Mouse (Mus musculus): ENCODE data around the gene Apoe. TPM values are rescaled to one million over a fixed set of nuclear protein-coding genes. Genes with fewer than 3 reads are reported as not detected.
A peak's percentile ranks its signal among the peaks of the same experiment; 100 is the strongest.

Gene Apoe
- polyA plus RNA-seq (2014; fragmentation: Nextera tagmentation; extraction: Ambion mirVana): 404 and 439 TPM in 2 replicates

DNA sequence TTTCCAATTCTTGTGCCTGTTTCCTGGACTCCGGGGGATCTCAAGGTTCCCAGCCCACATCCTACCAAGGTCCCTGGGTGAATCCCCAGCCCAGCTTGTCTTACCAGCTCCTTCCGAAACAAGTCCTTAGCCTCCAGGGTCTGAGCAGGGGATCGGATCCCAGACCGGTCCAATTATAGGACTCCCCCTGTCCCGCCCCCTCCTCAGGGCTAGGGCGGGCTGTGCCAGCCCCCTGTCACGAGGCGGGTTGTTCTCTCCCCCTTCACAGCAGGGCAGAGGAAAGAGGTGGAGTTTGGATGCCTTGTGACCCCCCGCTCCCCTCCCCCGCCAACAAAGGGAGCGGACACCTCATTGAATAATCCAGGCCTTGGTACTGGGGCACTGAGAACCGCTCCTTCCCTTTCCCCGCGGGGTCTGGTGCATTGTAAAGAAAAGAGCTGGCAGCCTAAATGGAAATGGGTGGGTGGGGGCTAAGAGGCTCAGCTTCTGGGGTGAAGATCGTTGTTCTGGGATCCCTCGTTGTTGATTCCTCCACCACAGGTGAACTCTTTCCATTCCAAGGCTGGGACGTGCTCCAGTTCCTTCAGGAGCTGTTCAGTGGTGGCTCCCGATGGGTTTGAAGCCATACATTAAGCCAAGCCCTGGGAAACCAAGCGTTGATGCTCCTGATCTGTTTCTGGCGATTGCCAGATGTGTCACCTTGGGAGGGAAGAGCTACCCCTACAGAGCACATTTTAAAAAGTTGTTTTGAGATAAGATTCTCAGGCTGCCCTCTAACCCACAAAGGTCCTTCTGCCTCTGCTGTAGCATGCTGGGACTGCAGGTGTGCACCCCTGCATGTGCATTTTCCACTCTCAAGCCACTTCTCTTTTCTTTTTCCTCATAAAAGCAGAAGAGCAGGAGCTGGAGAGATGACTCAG is at the start of gene Apoe:
Apoe (minus strand) TSS at position 282 of the 920 bp plus-strand sequence.
- DNase-seq (peak; percentile 60), ATAC-seq (ENCODE audit: insufficient read depth) (peak; percentile 67; the same call in 1 of the 2 replicates)
- no peaks in the 10 kb centered on the region; the same call in 1 of the 2 replicates for H3K9me3 ChIP-seq (ENCODE audit: low read depth, low read length)
- H3K9ac ChIP-seq: peak within 1 kb of the TSS; percentile 42
- peaks cover 39% of the 10 kb centered on the region for H3K36me3 ChIP-seq (ENCODE audit: insufficient read depth)
- H3K4me2 ChIP-seq: peak within 1 kb of the TSS; percentile 68
- WGBS: 2% methylated on average over 20 of the region's 20 CpGs
- peak within 1 kb of the TSS; percentile 34 for H3K4me3 ChIP-seq (ENCODE audit: low read depth, low read length)
- H3K27ac ChIP-seq (ENCODE audit: low read depth): peak within 1 kb of the TSS; percentile 46; the same call in 1 of the 2 replicates
- 0 out of 2 replicates have a peak, but pooled peaks have one; percentile 19 for TF ChIP-seq CTCF (IDR thresholded peaks at IDR 0.05; ENCODE audit: low read depth)
- H3K27me3 ChIP-seq (ENCODE audit: insufficient read depth, low read length): no peaks in the 10 kb centered on the region
- H3K4me1 ChIP-seq (ENCODE audit: insufficient read depth): peaks cover 14% of the 10 kb centered on the region; the same call in 1 of the 2 replicates

DNA sequence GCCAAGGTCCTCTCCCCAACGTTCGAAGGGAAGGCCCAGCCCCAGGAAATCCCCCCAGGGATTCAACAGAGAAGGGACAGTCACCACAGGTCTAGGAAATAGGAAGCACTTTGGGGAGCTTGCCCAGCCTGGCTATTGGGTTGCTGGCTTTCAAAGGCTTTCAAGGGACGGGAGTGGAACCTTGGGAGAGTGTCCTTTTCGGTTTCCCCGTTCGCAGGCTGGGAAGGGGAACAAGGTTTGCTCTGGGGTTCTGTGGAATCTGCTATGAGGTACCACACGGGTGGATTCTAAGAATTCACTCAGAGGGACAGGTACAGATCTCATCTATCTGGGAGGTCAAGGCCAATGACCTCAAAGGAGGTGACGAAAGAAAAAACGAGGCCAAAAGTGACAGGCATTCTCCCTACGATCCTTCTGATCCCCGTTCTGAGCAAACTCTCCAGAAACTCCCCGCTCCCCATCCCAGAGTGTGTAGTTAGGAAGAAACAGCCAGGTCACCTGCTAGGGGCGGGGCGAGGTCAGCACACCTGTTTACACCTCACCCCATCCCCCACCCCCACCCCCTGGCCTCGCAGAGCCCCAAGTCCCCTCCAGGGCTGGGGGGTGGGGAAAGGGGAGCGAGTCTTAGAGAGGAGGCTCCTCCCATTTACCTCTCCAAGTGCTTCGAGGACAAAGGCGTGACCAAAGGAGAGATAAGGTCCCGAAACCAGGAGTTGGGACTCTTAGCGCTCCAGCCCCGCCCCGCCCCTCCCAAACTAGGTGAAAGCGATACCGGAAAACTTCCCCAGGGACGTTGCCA is 48.6 kb upstream of the Apoe start:
- H3K27me3 ChIP-seq (ENCODE audit: insufficient read depth, low read length): no peaks in the 10 kb centered on the region
- peak overlapping the region; percentile 96 for H3K27ac ChIP-seq (ENCODE audit: low read depth)
- H3K9me3 ChIP-seq (ENCODE audit: low read depth, low read length): no peaks in the 10 kb centered on the region
- peaks cover 16% of the 10 kb centered on the region for H3K36me3 ChIP-seq (ENCODE audit: insufficient read depth)
- peak overlapping the region; percentile 92 for H3K9ac ChIP-seq
- no peak for TF ChIP-seq CTCF (IDR thresholded peaks at IDR 0.05; ENCODE audit: low read depth)
- H3K4me3 ChIP-seq (ENCODE audit: low read depth, low read length): peak overlapping the region; percentile 91
- H3K4me1 ChIP-seq (ENCODE audit: insufficient read depth): peaks cover 18% of the 10 kb centered on the region
- WGBS: 2% methylated on average over 25 of the region's 25 CpGs
- ATAC-seq (ENCODE audit: insufficient read depth) (no peak), DNase-seq (peak; percentile 70)
- H3K4me2 ChIP-seq: peak overlapping the region; percentile 89

DNA sequence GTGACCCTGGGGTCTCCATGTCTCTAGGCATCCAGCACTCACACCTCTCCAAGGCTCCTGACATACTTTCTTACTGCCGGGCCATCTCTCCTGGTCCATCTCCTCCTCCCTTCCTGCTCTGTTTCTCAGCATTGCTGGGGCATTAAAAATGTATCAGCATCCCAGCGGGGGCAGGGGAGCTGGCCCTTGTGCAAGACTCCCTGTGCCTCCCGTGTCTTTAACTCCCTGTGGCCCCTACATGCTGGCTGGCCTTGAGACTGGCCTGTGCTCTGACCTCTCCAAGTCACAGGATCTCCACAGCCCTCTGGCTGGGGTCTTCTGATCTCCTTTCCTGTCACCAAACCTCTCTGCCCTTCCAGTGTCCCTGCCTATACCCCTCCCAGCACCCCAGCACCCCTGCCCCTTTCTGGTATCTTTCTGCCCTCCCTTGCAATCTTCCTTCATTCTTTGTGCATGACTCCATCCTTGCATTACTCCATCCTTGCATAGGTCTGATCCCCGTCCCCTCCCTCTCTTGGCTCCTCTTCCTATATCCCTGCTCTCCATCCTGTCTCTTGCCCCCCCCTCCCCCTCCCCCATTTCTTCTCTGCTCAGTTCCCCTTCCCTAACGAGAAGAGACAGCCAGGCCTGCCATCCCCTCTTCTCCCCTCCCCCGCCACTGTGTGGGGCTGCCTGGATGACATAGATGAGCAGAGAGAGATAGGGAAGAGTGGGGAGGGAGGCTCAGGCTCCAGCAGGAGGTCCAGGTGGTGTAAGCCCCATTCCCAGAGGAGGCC is 47.6 kb upstream of the Apoe start:
- peaks cover 23% of the 10 kb centered on the region for H3K4me1 ChIP-seq (ENCODE audit: insufficient read depth)
- H3K9ac ChIP-seq: peak overlapping the region; percentile 92
- H3K36me3 ChIP-seq (ENCODE audit: insufficient read depth): peaks cover 21% of the 10 kb centered on the region
- H3K4me2 ChIP-seq: peak overlapping the region; percentile 89
- TF ChIP-seq CTCF (IDR thresholded peaks at IDR 0.05; ENCODE audit: low read depth): no peak
- 33% methylated on average over 6 of the region's 6 CpGs for WGBS
- no peaks in the 10 kb centered on the region for H3K27me3 ChIP-seq (ENCODE audit: insufficient read depth, low read length)
- H3K9me3 ChIP-seq (ENCODE audit: low read depth, low read length): no peaks in the 10 kb centered on the region
- DNase-seq (no peak), ATAC-seq (ENCODE audit: insufficient read depth) (no peak)
- H3K4me3 ChIP-seq (ENCODE audit: low read depth, low read length): peak overlapping the region; percentile 91
- peak overlapping the region; percentile 69; the same call in 1 of the 2 replicates for H3K27ac ChIP-seq (ENCODE audit: low read depth)

DNA sequence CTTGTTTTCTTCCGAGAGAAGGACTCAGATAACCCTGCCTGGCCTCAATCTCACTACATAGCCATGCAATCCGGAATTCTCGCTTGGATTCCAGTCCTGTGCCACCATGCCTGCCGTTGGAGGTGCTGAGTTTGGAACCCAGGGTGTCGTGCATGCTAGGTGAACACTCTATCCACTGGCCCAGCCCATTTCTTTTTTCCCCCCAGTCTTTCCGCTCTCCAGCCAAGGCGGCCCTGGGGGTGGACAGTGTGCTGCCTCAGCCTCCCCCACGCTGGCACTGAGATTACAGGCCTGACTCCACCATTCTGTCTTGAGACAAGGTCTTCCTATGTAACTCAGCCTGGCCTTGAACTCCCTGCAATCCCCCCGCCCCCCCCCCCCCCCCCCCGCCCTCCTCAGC is 47.0 kb upstream of the Apoe start:
- H3K9ac ChIP-seq: no peak overlapping the region
- no peak for DNase-seq
- H3K4me3 ChIP-seq (ENCODE audit: low read depth, low read length): no peak overlapping the region
- no peaks in the 10 kb centered on the region for H3K9me3 ChIP-seq (ENCODE audit: low read depth, low read length)
- H3K27ac ChIP-seq (ENCODE audit: low read depth): no peak overlapping the region
- no peak overlapping the region for H3K4me2 ChIP-seq
- TF ChIP-seq CTCF (IDR thresholded peaks at IDR 0.05; ENCODE audit: low read depth): no peak
- no peak for ATAC-seq (ENCODE audit: insufficient read depth)
- peaks cover 23% of the 10 kb centered on the region for H3K4me1 ChIP-seq (ENCODE audit: insufficient read depth)
- 67% methylated on average over 9 of the region's 10 CpGs for WGBS
- peaks cover 23% of the 10 kb centered on the region for H3K36me3 ChIP-seq (ENCODE audit: insufficient read depth)
- H3K27me3 ChIP-seq (ENCODE audit: insufficient read depth, low read length): no peaks in the 10 kb centered on the region

GRCm38 (mm10) chr7:19744590-19745385 is 45.8 kb upstream of the Apoe start:
- TF ChIP-seq CTCF (IDR thresholded peaks at IDR 0.05; ENCODE audit: low read depth): no peak
- WGBS: 45% methylated on average over 14 of the region's 14 CpGs
- H3K27ac ChIP-seq (ENCODE audit: low read depth): peak overlapping the region; percentile 76
- H3K9ac ChIP-seq: no peak overlapping the region
- no peak overlapping the region; the same call in 1 of the 2 replicates for H3K4me2 ChIP-seq
- peaks cover 30% of the 10 kb centered on the region for H3K36me3 ChIP-seq (ENCODE audit: insufficient read depth)
- peaks cover 19% of the 10 kb centered on the region for H3K4me1 ChIP-seq (ENCODE audit: insufficient read depth)
- DNase-seq (peak; percentile 57), ATAC-seq (ENCODE audit: insufficient read depth) (no peak)
- no peak overlapping the region for H3K4me3 ChIP-seq (ENCODE audit: low read depth, low read length)
- H3K9me3 ChIP-seq (ENCODE audit: low read depth, low read length): no peaks in the 10 kb centered on the region
- no peaks in the 10 kb centered on the region for H3K27me3 ChIP-seq (ENCODE audit: insufficient read depth, low read length)

GRCm38 (mm10) chr7:19743791-19744190 is 44.8 kb upstream of the Apoe start:
- DNase-seq (no peak), ATAC-seq (ENCODE audit: insufficient read depth) (no peak)
- H3K4me2 ChIP-seq: no peak overlapping the region
- no peak for TF ChIP-seq CTCF (IDR thresholded peaks at IDR 0.05; ENCODE audit: low read depth)
- H3K9me3 ChIP-seq (ENCODE audit: low read depth, low read length): no peaks in the 10 kb centered on the region
- H3K4me1 ChIP-seq (ENCODE audit: insufficient read depth): peaks cover 19% of the 10 kb centered on the region
- no peak overlapping the region for H3K27ac ChIP-seq (ENCODE audit: low read depth)
- no peak overlapping the region for H3K4me3 ChIP-seq (ENCODE audit: low read depth, low read length)
- H3K36me3 ChIP-seq (ENCODE audit: insufficient read depth): peaks cover 35% of the 10 kb centered on the region
- H3K27me3 ChIP-seq (ENCODE audit: insufficient read depth, low read length): no peaks in the 10 kb centered on the region
- no peak overlapping the region for H3K9ac ChIP-seq
- WGBS: 74% methylated on average over 6 of the region's 6 CpGs

All from lung, embryonic 14.5 days (tissue).